ENCODE assay signal across 12 mouse cellular contexts in genomic region chr1:165686963-165687362, GRCm38 (mm10). TPM values are rescaled to one million over a fixed set of nuclear protein-coding genes. Genes with fewer than 3 reads are reported as not detected.
DNase-seq lines count a peak whose midpoint lies in the region; ATAC-seq and TF ChIP-seq lines count a peak whose summit lies in the region.
"Had no signal": no experiment of that assay in that cellular context is flagged by ENCODE, and none has a peak within 500 bp of the region (broad histone marks: within the 10 kb centered on the region; RNA-seq: fewer than 3 reads in every experiment).

No protein-coding gene starts in this region.

- TF ChIP-seq EP300 in lung, postnatal 0 days (IDR thresholded peaks at IDR 0.05): no peak

- no peaks in the 10 kb centered on the region for H3K36me3 ChIP-seq in kidney, postnatal 0 days (ENCODE audit: insufficient read depth, low read length)
- H3K36me3 ChIP-seq in kidney, embryonic 15.5 days: no peaks in the 10 kb centered on the region
- H3K36me3 ChIP-seq in embryonic facial prominence, embryonic 13.5 days: no peaks in the 10 kb centered on the region
- no peaks in the 10 kb centered on the region for H3K36me3 ChIP-seq in lung, postnatal 0 days (ENCODE audit: insufficient read depth, low read length)
- no peaks in the 10 kb centered on the region for H3K36me3 ChIP-seq in forebrain, embryonic 12.5 days (replicated peaks)
- H3K36me3 ChIP-seq: hindbrain, embryonic 15.5 days; neural tube, embryonic 12.5 days had no signal

- DNase-seq in adrenal gland, postnatal 10 days: peak; percentile 49
- DNase-seq in adrenal gland, postnatal 4 days (ENCODE audit: low spot score in 2 of 2): no peak
- no peak for DNase-seq in kidney, postnatal 0 days (ENCODE audit: low spot score)
- DNase-seq in lung, postnatal 0 days (ENCODE audit: low spot score): no peak
- no peak for DNase-seq in embryo, embryonic 9.5 days (ENCODE audit: extremely low spot score)
- DNase-seq: adrenal gland, postnatal 25 days had no signal

- 0 out of 2 replicates have a peak overlapping the region, but pooled peaks have one; percentile 38 for H3K27ac ChIP-seq in kidney, postnatal 0 days
- no peak overlapping the region for H3K27ac ChIP-seq in kidney, embryonic 15.5 days
- H3K27ac ChIP-seq in embryonic facial prominence, embryonic 13.5 days: no peak overlapping the region
- peak overlapping the region; percentile 68; the same call in 1 of the 2 replicates for H3K27ac ChIP-seq in lung, postnatal 0 days (ENCODE audit: low read length)
- H3K27ac ChIP-seq in forebrain, embryonic 12.5 days: no peak overlapping the region
- H3K27ac ChIP-seq: hindbrain, embryonic 15.5 days; neural tube, embryonic 12.5 days had no signal

- H3K9me3 ChIP-seq in kidney, postnatal 0 days (replicated peaks; ENCODE audit: low read length): no peaks in the 10 kb centered on the region
- no peaks in the 10 kb centered on the region for H3K9me3 ChIP-seq in kidney, embryonic 15.5 days (replicated peaks)
- H3K9me3 ChIP-seq in embryonic facial prominence, embryonic 13.5 days: no peaks in the 10 kb centered on the region
- no peaks in the 10 kb centered on the region for H3K9me3 ChIP-seq in lung, postnatal 0 days (ENCODE audit: low read length)
- H3K9me3 ChIP-seq in forebrain, embryonic 12.5 days: no peaks in the 10 kb centered on the region
- H3K9me3 ChIP-seq: hindbrain, embryonic 15.5 days; neural tube, embryonic 12.5 days had no signal

- H3K4me3 ChIP-seq in kidney, postnatal 0 days (replicated peaks; ENCODE audit: low read depth, low read length): no peak overlapping the region
- no peak overlapping the region for H3K4me3 ChIP-seq in kidney, embryonic 15.5 days (replicated peaks)
- H3K4me3 ChIP-seq in embryonic facial prominence, embryonic 13.5 days: no peak overlapping the region
- no peak overlapping the region for H3K4me3 ChIP-seq in lung, postnatal 0 days (ENCODE audit: low read depth, low read length)
- no peak overlapping the region for H3K4me3 ChIP-seq in forebrain, embryonic 12.5 days (replicated peaks)
- H3K4me3 ChIP-seq: hindbrain, embryonic 15.5 days; neural tube, embryonic 12.5 days had no signal

- TF ChIP-seq CTCF in kidney, postnatal 0 days (IDR thresholded peaks at IDR 0.05; ENCODE audit: low read depth): no peak
- TF ChIP-seq CTCF in lung, postnatal 0 days (IDR thresholded peaks at IDR 0.05): no peak

- H3K9ac ChIP-seq in kidney, postnatal 0 days (ENCODE audit: low read depth, low read length): no peak overlapping the region
- no peak overlapping the region for H3K9ac ChIP-seq in kidney, embryonic 15.5 days
- 0 out of 2 replicates have a peak overlapping the region, but pooled peaks have one; percentile 16 for H3K9ac ChIP-seq in embryonic facial prominence, embryonic 13.5 days
- 0 out of 2 replicates have a peak overlapping the region, but pooled peaks have one; percentile 32 for H3K9ac ChIP-seq in lung, postnatal 0 days (replicated peaks; ENCODE audit: low read depth)
- H3K9ac ChIP-seq in forebrain, embryonic 12.5 days: no peak overlapping the region
- H3K9ac ChIP-seq: hindbrain, embryonic 15.5 days; neural tube, embryonic 12.5 days had no signal

- no peak overlapping the region for H3K4me2 ChIP-seq in kidney, postnatal 0 days (ENCODE audit: low read length)
- no peak overlapping the region for H3K4me2 ChIP-seq in kidney, embryonic 15.5 days
- no peak overlapping the region for H3K4me2 ChIP-seq in embryonic facial prominence, embryonic 13.5 days
- H3K4me2 ChIP-seq in lung, postnatal 0 days (replicated peaks; ENCODE audit: low read depth, low read length): peak overlapping the region; percentile 3; the same call in 1 of the 2 replicates
- H3K4me2 ChIP-seq in forebrain, embryonic 12.5 days: no peak overlapping the region
- H3K4me2 ChIP-seq: hindbrain, embryonic 15.5 days; liver, embryonic 11.5 days; neural tube, embryonic 12.5 days had no signal

- H3K4me1 ChIP-seq in kidney, postnatal 0 days (replicated peaks; ENCODE audit: insufficient read depth, low read length): peaks cover 28% of the 10 kb centered on the region
- peaks cover 71% of the 10 kb centered on the region for H3K4me1 ChIP-seq in kidney, embryonic 15.5 days
- peaks cover 21% of the 10 kb centered on the region for H3K4me1 ChIP-seq in embryonic facial prominence, embryonic 13.5 days
- peaks cover 22% of the 10 kb centered on the region for H3K4me1 ChIP-seq in lung, postnatal 0 days (ENCODE audit: insufficient read depth, low read depth, low read length)
- H3K4me1 ChIP-seq in forebrain, embryonic 12.5 days: peaks cover 4% of the 10 kb centered on the region; the same call in 1 of the 2 replicates
- H3K4me1 ChIP-seq: hindbrain, embryonic 15.5 days had no signal

- no peaks in the 10 kb centered on the region for H3K27me3 ChIP-seq in kidney, postnatal 0 days (ENCODE audit: insufficient read depth, low read length)
- no peaks in the 10 kb centered on the region for H3K27me3 ChIP-seq in kidney, embryonic 15.5 days
- H3K27me3 ChIP-seq in embryonic facial prominence, embryonic 13.5 days: no peaks in the 10 kb centered on the region
- H3K27me3 ChIP-seq in lung, postnatal 0 days (replicated peaks; ENCODE audit: insufficient read depth, low read length): no peaks in the 10 kb centered on the region
- no peaks in the 10 kb centered on the region for H3K27me3 ChIP-seq in forebrain, embryonic 12.5 days
- H3K27me3 ChIP-seq: hindbrain, embryonic 15.5 days; neural tube, embryonic 12.5 days had no signal

- ATAC-seq in kidney, postnatal 0 days (replicated peaks; ENCODE audit: low FRiP score, low read depth): no peak
- ATAC-seq in kidney, embryonic 15.5 days (replicated peaks; ENCODE audit: low FRiP score): no peak
- ATAC-seq in embryonic facial prominence, embryonic 13.5 days (ENCODE audit: insufficient number of reproducible peaks, insufficient read depth, low FRiP score, low TSS enrichment, low read depth): no peak
- no peak for ATAC-seq in lung, postnatal 0 days
- no peak for ATAC-seq in forebrain, embryonic 12.5 days (ENCODE audit: low FRiP score)

- WGBS in kidney, postnatal 0 days: 43% methylated on average over 8 of the region's 8 CpGs
- 47% methylated on average over 8 of the region's 8 CpGs for WGBS in kidney, embryonic 15.5 days
- 52% methylated on average over 8 of the region's 8 CpGs for WGBS in embryonic facial prominence, embryonic 13.5 days
- 9% methylated on average over 8 of the region's 8 CpGs for WGBS in lung, postnatal 0 days
- WGBS in forebrain, embryonic 12.5 days: 76% methylated on average over 8 of the region's 8 CpGs

RNA-seq across cellular contexts. Expression of gene Rcsd1, which starts 22.6 kb away (rescaled TPM):
- total RNA-seq in adrenal gland, postnatal 10 days (2021): 10 to 100 TPM; 27.8 to 32.6 TPM
- 10 to 100 TPM; 29.5 to 31.9 TPM for total RNA-seq in adrenal gland, postnatal 4 days (2021)
- polyA plus RNA-seq in kidney, postnatal 0 days (2015; fragmentation: Nextera tagmentation; extraction: Ambion mirVana): 53.7 and 57.5 TPM in 2 replicates
- 56.2 and 57.8 TPM in 2 replicates for polyA plus RNA-seq in kidney, embryonic 15.5 days (2015; fragmentation: Nextera tagmentation; extraction: Ambion mirVana)
- 13.9 and 16.8 TPM in 2 replicates for polyA plus RNA-seq in embryonic facial prominence, embryonic 13.5 days (2015; fragmentation: Nextera tagmentation; extraction: Ambion mirVana)
- polyA plus RNA-seq in lung, postnatal 0 days (2015; fragmentation: Nextera tagmentation; extraction: Ambion mirVana): 49.6 and 54.4 TPM in 2 replicates
- 6.7 and 8.1 TPM in 2 replicates for polyA plus RNA-seq in forebrain, embryonic 12.5 days (2016; fragmentation: Nextera tagmentation; extraction: Ambion mirVana)

RNA-seq across cellular contexts. Expression of gene Mpzl1, which starts 52.6 kb away (rescaled TPM):
- total RNA-seq in adrenal gland, postnatal 10 days (2021): 10 to 100 TPM; 46.1 to 56.6 TPM
- 10 to 100 TPM; 81.1 to 82.7 TPM for total RNA-seq in adrenal gland, postnatal 4 days (2021)
- polyA plus RNA-seq in kidney, postnatal 0 days (2015; fragmentation: Nextera tagmentation; extraction: Ambion mirVana): 186 and 191 TPM in 2 replicates
- polyA plus RNA-seq in kidney, embryonic 15.5 days (2015; fragmentation: Nextera tagmentation; extraction: Ambion mirVana): 203 and 207 TPM in 2 replicates
- polyA plus RNA-seq in embryonic facial prominence, embryonic 13.5 days (2015; fragmentation: Nextera tagmentation; extraction: Ambion mirVana): 146 and 163 TPM in 2 replicates
- polyA plus RNA-seq in lung, postnatal 0 days (2015; fragmentation: Nextera tagmentation; extraction: Ambion mirVana): 136 and 149 TPM in 2 replicates
- polyA plus RNA-seq in forebrain, embryonic 12.5 days (2016; fragmentation: Nextera tagmentation; extraction: Ambion mirVana): 125 and 126 TPM in 2 replicates

Comparison
In these comparisons a context has a peak if more than half of its experiments do, and no peak if none do; other contexts are left out.
1. H3K27ac ChIP-seq: peak in kidney, postnatal 0 days (single experiment) and lung, postnatal 0 days (single experiment); none in kidney, embryonic 15.5 days (single experiment), embryonic facial prominence, embryonic 13.5 days (single experiment) and forebrain, embryonic 12.5 days (single experiment).
2. H3K9ac ChIP-seq: peak in embryonic facial prominence, embryonic 13.5 days (single experiment) and lung, postnatal 0 days (single experiment); none in kidney, postnatal 0 days (single experiment), kidney, embryonic 15.5 days (single experiment) and forebrain, embryonic 12.5 days (single experiment).